Mouse (Mus musculus) testis, adult 10 weeks (tissue): ENCODE data around the gene Olfr27. TPM values are rescaled to one million over a fixed set of nuclear protein-coding genes. Genes with fewer than 3 reads are reported as not detected.

Source experiments
- polyA plus RNA-seq: library from polyadenylated mRNA; stranded (reverse); fragments of 350-450 nt; fragmentation: Illumina TruSeq; extraction: RNeasy Lipid Tissue Mini Kit (QIAGEN cat#74804); gene quantifications from one replicate; pipeline ENCODE4 v1.2.3, GENCODE M21; 2014; ENCODE audit warnings: low read depth, low replicate concordance

Gene Olfr27
- polyA plus RNA-seq = 1.5 TPM

GRCm38 (mm10) chr9:39127831-39128230, at the start of gene Olfr27:
TSS of gene Olfr27 (plus strand) at chr9:39128131.

GRCm38 (mm10) chr9:39078787-39079186, 49.1 kb upstream of the Olfr27 start, which contains the start of gene Olfr938:
TSS of gene Olfr938 (minus strand) at chr9:39078887.

GRCm38 (mm10) chr9:39166004-39166403, 38.1 kb downstream of the Olfr27 start, which contains the start of gene Olfr943:
TSS of gene Olfr943 (plus strand) at chr9:39166304.

Other genes with a start within 250 kb of the Olfr27 start
- gene Olfr930, start 198.3 kb upstream of the Olfr27 start, polyA plus RNA-seq = not detected
- not detected for gene Olfr933, start 155.8 kb upstream of the Olfr27 start, polyA plus RNA-seq
- gene Olfr934, start 139.8 kb upstream of the Olfr27 start, polyA plus RNA-seq = not detected
- not detected for gene Olfr935, start 128.4 kb upstream of the Olfr27 start, polyA plus RNA-seq
- gene Olfr146, start 104.8 kb upstream of the Olfr27 start, polyA plus RNA-seq = not detected
- not detected for gene Olfr937, start 63.2 kb upstream of the Olfr27 start, polyA plus RNA-seq
- not detected for gene Olfr938, start 49.2 kb upstream of the Olfr27 start, polyA plus RNA-seq
- gene Olfr943, start 38.2 kb downstream of the Olfr27 start, polyA plus RNA-seq = not detected
- gene Olfr944, start 73.8 kb downstream of the Olfr27 start, polyA plus RNA-seq = not detected
- not detected for gene Olfr1537, start 121.9 kb downstream of the Olfr27 start, polyA plus RNA-seq
- not detected for gene Olfr945, start 148.7 kb downstream of the Olfr27 start, polyA plus RNA-seq
- not detected for gene Olfr948, start 197.9 kb downstream of the Olfr27 start, polyA plus RNA-seq